Mouse (Mus musculus): ENCODE results near the gene Tbc1d22a.
"Not testable (repeated sequence)": the region's sequence is repeated elsewhere in the genome, so short reads cannot be mapped to it uniquely, and the experiment has no call there.

The Tbc1d22a gene

DNA sequence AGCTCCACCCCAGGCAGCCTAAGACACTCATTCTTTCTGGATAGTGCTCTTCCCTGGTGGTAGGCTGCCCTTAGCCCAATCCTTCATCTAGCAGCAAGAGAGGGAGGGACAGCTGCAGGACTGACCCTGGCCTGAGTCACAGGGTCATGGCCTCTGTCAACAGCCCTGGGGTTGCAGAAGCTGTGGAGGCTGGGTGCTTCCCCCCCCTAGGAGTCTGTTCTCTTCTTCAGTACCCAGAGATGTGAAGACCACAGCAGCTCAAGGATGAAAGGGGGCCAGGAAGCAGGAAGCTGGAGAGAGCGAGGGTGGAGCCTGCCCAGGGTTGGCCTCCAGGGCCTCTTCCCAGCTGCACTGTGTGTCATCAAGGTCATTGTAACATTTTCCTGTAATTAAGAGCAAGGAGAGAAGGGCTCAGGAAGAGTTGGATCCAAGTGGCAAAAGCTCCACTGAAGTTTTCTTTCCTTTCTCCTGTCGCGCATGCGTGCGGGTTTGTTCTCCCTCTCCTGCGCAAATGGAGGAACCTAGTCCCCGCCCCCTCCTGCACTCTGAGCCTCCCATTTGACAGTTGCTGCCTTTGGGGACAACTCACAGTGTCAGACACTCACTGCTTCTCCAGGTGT, 10.2 kb upstream of the Tbc1d22a start:
- DNase-seq, result peak in 1 of 2 experiments; percentile 70

- peak in 1 of 2 experiments; percentile 84 for DNase-seq
Observed at GRCm38 (mm10) chr15:86205300-86205699, 9.0 kb upstream of the Tbc1d22a start.

DNA sequence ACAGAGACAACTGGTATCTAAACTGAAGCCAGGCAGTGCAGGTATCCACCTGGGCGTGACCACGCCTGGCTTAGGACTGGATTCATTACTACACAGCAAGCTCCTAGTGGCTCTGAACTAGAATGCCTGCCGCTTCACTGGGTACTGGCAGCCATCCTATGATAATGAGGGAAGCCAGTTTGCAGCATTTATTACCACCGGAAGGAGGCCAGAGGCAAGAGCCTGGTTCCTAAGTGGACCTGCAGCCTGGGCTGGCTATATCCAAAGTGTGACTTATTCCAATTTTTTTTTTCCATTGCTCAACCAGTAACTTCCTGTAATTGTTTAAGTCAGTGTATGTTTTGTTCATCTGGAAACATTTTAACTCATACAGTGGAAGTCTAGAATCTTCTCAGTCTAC, 7.9 kb upstream of the Tbc1d22a start:
- peak in 1 of 2 experiments; percentile 60 for DNase-seq

- DNase-seq, result not testable (repeated sequence)
Observed at GRCm38 (mm10) chr15:86212193-86212592, 2.1 kb upstream of the Tbc1d22a start.

GRCm38 (mm10) chr15:86214549-86215201, 416 bp downstream of the Tbc1d22a start:
- peak in 1 of 2 experiments; percentile 41 for DNase-seq

- not testable (repeated sequence) for DNase-seq
Observed at GRCm38 (mm10) chr15:86216641-86217040, 2.4 kb downstream of the Tbc1d22a start.

DNA sequence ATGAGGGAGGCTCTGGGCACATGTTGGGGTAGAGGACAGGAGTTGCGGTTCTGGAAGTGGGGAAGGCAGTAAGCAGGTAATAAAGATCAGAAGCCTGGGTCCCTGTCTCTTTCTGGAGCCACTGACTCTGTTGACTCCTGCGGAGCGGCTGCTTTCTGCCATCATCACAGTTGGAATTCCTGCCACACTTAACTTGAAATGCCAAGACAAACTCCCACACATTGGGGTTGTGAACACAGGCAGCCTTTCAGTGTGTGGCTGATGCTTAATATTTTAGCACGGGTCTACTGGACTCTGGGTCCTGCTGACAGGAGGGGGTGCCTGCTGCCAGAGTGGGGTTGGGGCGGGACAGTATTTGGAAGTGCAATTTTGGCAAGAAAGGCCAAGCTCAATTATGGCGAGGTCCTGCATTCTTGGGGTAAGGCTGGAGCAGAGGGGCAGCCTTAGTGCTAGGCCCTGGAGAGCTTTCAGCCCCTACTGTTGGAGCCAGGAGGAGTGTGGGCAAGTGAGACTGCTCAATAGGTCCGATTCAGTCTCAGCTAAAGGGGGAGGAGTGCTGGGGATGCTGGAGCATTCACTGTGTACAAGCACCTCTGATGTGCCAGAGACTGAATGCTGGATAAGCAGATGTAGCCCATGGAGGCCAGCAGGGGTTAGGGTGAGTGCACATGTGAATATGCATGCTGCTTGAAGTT, 5.4 kb downstream of the Tbc1d22a start:
- peak in 1 of 2 experiments; percentile 36 for DNase-seq

DNA sequence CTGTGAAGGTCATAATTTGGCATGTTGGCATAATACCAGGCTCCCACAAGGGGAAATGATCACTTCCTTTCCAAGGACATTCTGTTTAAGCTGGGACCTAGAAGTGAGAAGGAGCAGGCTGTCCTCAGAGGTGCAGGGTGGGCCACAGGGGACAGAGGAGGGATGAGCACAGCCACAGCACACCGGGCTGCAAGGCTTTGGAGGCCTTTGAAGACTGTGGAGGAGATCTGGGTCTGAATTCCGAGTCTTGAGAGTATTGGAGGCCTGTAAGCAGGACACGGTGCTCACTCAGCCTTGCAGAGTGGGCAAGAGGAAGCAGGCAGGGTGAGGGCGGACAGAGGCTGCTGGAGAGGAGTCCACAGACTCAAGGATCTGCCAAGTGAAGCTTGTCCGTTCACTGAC, 6.0 kb downstream of the Tbc1d22a start:
- DNase-seq, result peak in 1 of 2 experiments; percentile 80

GRCm38 (mm10) chr15:86220715-86221114, 6.5 kb downstream of the Tbc1d22a start:
- peak in 1 of 2 experiments; percentile 18 for DNase-seq

GRCm38 (mm10) chr15:86221369-86221768, 7.1 kb downstream of the Tbc1d22a start:
- no peak for DNase-seq

DNA sequence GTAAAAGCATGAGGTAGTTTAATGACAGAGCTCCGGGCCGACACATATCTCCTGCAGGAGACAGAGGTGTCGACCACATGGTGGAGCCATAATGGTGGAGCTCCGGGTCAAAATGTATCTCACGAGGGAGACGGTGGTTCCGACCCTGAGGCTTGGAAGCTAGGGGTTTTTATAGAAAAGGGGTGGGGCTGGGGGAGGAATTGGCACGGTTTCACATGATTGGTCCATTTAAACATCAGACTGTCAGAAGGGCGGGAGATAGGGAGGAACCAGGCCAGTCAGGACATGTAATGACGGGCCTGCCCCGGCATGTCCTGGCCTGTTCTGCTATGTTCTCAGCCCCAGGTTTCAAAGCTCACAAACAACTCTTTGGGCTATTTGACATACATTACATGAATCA, 7.6 kb downstream of the Tbc1d22a start:
- DNase-seq, result not testable (repeated sequence)

- DNase-seq, result no peak
Observed at GRCm38 (mm10) chr15:86224972-86225551, 10.8 kb downstream of the Tbc1d22a start.

DNA sequence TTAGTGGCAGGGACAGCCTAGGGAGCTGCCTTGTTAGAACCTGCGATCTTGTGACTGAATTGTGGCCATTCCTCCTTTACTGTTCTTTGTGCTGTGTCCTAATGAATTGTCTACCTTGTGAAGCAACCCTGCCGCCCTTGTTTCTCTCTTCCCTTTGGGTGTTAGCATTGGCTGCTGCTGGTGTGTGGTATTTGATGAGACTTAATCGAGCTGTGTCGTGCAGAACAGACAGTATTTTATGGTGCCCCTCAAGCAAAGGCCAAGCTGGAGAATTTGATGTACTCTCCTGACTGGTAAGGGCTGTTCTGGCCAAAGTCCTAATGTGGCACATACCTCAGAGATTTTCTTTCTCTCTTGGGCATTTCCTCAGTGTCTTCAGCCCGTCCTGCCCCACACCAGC, 12.0 kb downstream of the Tbc1d22a start:
- DNase-seq, result no peak

- no peak for DNase-seq
Observed at GRCm38 (mm10) chr15:86226968-86227367, 12.7 kb downstream of the Tbc1d22a start.

DNA sequence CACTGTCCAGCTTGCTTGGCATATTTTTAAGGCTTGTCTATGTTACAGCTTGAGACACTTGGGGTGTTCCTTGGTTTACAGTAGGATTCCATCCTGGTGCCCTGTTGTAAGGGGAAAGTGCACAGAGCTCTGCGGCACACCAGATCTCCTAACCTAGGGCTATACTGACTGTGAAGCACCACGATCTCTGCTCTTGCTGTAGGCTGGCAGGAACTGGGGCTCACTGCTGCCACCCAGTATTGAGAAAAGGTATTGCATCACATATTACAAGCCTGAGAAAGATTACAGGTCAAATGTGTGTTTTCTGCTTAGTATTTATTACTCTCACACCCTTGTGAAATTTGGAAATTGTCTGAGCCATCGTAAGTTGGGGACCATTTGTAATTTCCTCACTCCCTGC, 13.9 kb downstream of the Tbc1d22a start:
- DNase-seq, result peak; percentile 65 to 71

- DNase-seq, result no peak
Observed at GRCm38 (mm10) chr15:86229088-86229487, 14.8 kb downstream of the Tbc1d22a start.

DNA sequence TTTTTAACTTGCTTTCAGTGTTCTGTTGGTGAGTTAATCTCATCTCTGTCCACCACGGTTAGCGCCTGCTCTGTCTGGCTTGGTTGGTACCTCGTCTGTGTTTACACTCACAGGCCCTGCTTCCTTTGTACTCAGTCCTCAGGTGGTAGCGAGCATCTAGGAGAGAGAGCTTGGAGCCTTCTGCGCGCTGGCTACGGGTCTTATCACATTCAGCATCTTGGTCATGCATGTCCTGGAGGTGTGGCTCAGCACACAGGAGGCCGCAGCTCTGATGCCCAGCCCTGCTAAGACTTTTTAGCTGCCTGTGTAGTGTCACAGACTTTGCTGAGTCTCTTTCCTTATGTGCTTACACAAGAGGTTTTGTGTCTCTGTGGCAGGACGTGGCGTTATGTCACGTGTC, 15.4 kb downstream of the Tbc1d22a start:
- DNase-seq, result no peak

DNA sequence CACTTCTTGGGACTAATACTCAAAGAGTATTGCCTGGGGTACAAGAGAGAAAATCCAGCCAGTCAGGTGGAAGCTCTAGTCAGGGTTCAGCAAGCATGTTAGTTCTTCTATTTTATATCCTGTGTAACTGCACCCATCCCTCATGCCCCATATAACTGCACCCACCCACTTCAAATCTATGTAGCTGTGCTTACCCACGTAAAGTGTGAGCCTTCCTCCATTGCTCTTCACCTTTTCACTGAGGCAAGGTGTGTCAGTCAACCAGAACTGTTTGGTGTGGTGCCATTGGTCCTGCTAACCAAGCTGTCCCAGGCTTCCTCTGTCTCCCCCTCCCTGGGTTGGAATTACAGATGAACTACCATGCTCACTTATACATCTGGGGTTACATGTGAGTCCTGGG, 16.9 kb downstream of the Tbc1d22a start:
- no peak for DNase-seq

DNA sequence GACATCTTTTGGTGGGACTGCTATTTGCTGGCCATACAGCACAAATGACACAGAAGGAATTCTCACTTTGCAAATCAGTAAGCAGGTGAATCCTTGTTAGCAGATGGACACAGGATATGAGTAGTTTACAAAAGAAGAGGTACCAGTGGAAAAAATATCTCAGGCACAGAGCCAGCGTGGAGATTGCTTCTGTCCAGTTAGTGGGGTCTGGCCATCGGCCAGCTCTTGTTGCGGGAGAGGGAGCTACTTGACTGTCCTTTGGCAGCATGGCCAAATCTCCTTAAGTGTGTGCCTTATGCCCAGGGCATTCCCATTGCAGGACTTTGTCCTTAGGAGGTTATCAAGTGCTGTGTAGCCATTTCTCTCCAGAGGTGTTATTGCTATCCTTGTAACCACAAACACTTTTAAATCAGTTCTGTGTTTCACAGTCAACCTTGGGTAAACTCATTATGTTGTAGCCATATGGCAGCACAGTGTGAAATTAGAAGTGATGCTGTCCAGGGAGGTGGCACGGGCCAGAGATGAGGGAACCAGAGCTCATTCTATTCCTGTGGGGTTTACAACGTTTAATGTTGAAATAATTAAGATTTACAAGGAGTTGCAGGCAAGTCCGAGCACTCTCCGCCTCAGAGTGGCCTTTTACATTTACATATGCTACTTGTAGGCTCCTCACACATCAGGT, 17.7 kb downstream of the Tbc1d22a start:
- DNase-seq, result peak; percentile 52 to 64

- no peak for DNase-seq
Observed at GRCm38 (mm10) chr15:86234001-86234400, 19.7 kb downstream of the Tbc1d22a start.

DNA sequence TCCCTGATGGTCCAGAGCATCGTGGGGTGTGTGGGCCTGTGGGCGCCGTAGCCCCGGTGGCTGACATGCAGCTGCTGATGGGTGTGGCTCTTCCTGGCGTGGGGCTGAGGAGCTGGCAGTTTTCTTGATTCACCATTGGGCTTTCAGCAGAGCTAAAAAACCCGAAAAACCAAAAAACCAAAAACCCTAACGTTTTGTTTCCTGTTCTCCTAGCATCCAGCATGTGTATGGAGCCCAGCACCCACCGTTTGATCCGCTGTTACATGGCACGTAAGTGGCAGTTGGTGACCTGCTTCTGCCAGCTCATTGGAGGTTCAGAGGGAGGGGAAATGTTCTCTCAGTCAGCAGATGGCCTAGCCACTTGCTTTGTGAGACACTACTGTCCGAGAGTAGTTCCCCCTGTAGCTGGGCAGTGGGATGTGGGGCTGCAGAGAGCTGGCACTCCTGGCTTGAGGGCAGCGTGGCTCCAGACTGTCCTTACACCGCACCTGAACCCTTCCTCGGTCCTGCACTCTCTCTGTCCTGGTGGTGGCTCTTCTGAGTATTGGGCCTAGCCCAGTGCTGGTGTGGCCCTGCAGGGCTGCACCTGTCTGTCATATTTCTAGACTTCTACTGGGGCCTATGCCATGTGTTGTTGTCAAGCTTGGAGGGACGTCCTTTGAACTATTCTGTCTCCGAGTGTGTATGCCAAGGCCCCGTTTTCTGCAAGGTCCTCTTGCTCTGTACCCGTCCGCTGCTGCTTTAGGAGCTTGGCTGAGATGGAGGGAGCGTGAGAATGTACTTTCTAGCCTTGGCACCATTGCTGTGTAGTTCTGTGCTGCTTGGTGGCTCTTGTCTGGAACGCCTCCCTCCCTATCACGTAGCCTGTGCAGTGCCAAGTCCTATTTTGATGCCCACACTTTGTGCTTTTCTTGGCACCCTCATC, 20.5 kb downstream of the Tbc1d22a start:
- DNase-seq, result no peak

- DNase-seq, result peak; percentile 56 to 86
Observed at GRCm38 (mm10) chr15:86236252-86236651, 22.0 kb downstream of the Tbc1d22a start.

All from kidney, postnatal 36 days (tissue).